Mouse (Mus musculus) G1E (cell line): ENCODE data around the gene Svopl.

Experiments used
- CTCF ChIP-seq: IDR thresholded peaks from 2 replicates; pipeline ENCODE4 v1.5.1; 2012; ENCODE audit warnings: low read depth, low read length, inconsistent platforms, mixed read lengths
- TAL1 ChIP-seq: conservative IDR thresholded peaks from 2 replicates; pipeline ENCODE4 v1.6.1; 2012; ENCODE audit warnings: low read depth, low read length, inconsistent platforms, mixed read lengths

GRCm38 (mm10) chr6:38080364-38080763 is 33.6 kb upstream of the Svopl start:
- TF ChIP-seq CTCF (no peak), TAL1 (no peak)
